Mouse (Mus musculus) myocyte (in vitro differentiated cells): ENCODE measurements around the gene Pgap2.

Source experiments
- CEBPB ChIP-seq: IDR thresholded peaks from 2 replicates; pipeline ENCODE4 v1.6.1; 2011; ENCODE audit warnings: mild to moderate bottlenecking, moderate library complexity; ENCODE audit not compliant: poor library complexity, insufficient read depth, severe bottlenecking
- E2F4 ChIP-seq: IDR thresholded peaks from one replicate; pipeline ENCODE4 v1.6.1; 2011; ENCODE audit warnings: mild to moderate bottlenecking, control low read depth, moderate library complexity; ENCODE audit not compliant: insufficient read depth
- MAX ChIP-seq: IDR thresholded peaks from one replicate; pipeline ENCODE4 v1.6.1; 2011; ENCODE audit warnings: low read depth, mild to moderate bottlenecking, control low read depth
- MYOD1 ChIP-seq, 3 experiments: IDR thresholded peaks; one replicate each; pipeline ENCODE4 v1.6.1; 2011; ENCODE audit warnings: control low read depth in 2 of 3, low read depth in 2 of 3, mild to moderate bottlenecking in 2 of 3, moderate library complexity in 1 of 3; ENCODE audit not compliant: insufficient read length in 2 of 3, control insufficient read depth in 1 of 3
- MYOG ChIP-seq, 3 experiments: IDR thresholded peaks; one replicate each; pipeline ENCODE4 v1.6.1; 2011; ENCODE audit warnings: control low read depth in 2 of 3, low read depth in 2 of 3, mild to moderate bottlenecking in 2 of 3; ENCODE audit not compliant: insufficient read length in 2 of 3, control insufficient read depth in 1 of 3, insufficient read depth in 1 of 3
- POLR2A ChIP-seq: IDR thresholded peaks from one replicate; pipeline ENCODE4 v1.6.1; 2011; ENCODE audit warnings: low read depth, mild to moderate bottlenecking, control low read depth, moderate library complexity; ENCODE audit not compliant: insufficient read length
- POLR2AphosphoS2 ChIP-seq: IDR thresholded peaks from one replicate; pipeline ENCODE4 v1.6.1; 2011; ENCODE audit warnings: low read depth, control low read depth; ENCODE audit not compliant: insufficient read length
- REST ChIP-seq: IDR thresholded peaks from one replicate; pipeline ENCODE4 v1.6.1; 2011; ENCODE audit warnings: mild to moderate bottlenecking, control low read depth, moderate library complexity; ENCODE audit not compliant: insufficient read depth, insufficient read length
- TCF12 ChIP-seq: IDR thresholded peaks from one replicate; pipeline ENCODE4 v1.6.1; 2011; ENCODE audit warnings: mild to moderate bottlenecking, control low read depth; ENCODE audit not compliant: poor library complexity, insufficient read depth, severe bottlenecking
- TCF3 ChIP-seq: IDR thresholded peaks from one replicate; pipeline ENCODE4 v1.6.1; 2011; ENCODE audit warnings: low read depth, control low read depth; ENCODE audit not compliant: insufficient read length
- USF1 ChIP-seq: IDR thresholded peaks from one replicate; pipeline ENCODE4 v1.6.1; 2011; ENCODE audit warnings: low read depth, mild to moderate bottlenecking, control low read depth, moderate library complexity

DNA sequence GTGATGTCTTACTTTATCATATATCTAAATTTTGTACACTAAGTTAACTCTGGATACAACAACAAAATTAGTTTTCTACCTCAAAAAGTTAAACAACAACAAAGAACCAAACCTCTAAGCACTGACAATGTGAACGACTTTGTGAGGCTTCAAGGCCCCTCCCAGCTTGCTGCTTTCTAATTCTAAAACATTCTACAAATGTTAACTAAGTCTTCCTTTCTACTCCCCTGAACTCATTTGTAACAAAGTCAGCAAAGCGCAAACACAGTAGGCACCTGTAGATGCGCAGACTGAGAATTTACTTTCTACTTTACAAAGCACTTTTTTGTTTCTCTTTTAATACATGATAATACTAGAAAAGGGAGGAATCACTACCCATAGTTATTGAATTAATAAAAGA lies 9.4 kb upstream of the Pgap2 start:
- TF ChIP-seq POLR2A (no peak), TCF12 (no peak), E2F4 (no peak), MAX (no peak), POLR2AphosphoS2 (no peak), USF1 (no peak), MYOG (IDR thresholded peaks at IDR 0.05; ENCODE audit: control insufficient read depth in 1 of 3, insufficient read depth in 1 of 3, insufficient read length in 2 of 3, low read depth in 2 of 3) (no peak), MYOD1 (IDR thresholded peaks at IDR 0.05; ENCODE audit: control insufficient read depth in 1 of 3, insufficient read length in 2 of 3, low read depth in 2 of 3) (no peak), REST (no peak), CEBPB (no peak), TCF3 (no peak)
